Mouse (Mus musculus): ENCODE data around the gene Zfyve27.

Zfyve27 gene

GRCm38 (mm10) chr19:42177461-42177860, 13.7 kb downstream of the Zfyve27 start:
- DNase-seq (ENCODE audit: low spot score): no peak

GRCm38 (mm10) chr19:42179356-42179755, 15.6 kb downstream of the Zfyve27 start:
- no peak for DNase-seq (ENCODE audit: low spot score)

- DNase-seq (ENCODE audit: low spot score): no peak
Measured at GRCm38 (mm10) chr19:42182673-42183072, 18.9 kb downstream of the Zfyve27 start.

- DNase-seq (ENCODE audit: low spot score): no peak
Measured at GRCm38 (mm10) chr19:42189735-42190134, 26.0 kb downstream of the Zfyve27 start.

- no peak for DNase-seq (ENCODE audit: low spot score)
Measured at GRCm38 (mm10) chr19:42190494-42190893, 26.7 kb downstream of the Zfyve27 start.

GRCm38 (mm10) chr19:42193311-42193710, 29.6 kb downstream of the Zfyve27 start:
- no peak for DNase-seq (ENCODE audit: low spot score)

GRCm38 (mm10) chr19:42196378-42196777, 32.6 kb downstream of the Zfyve27 start:
- DNase-seq (ENCODE audit: low spot score): no peak

- DNase-seq (ENCODE audit: low spot score): no peak
Measured at GRCm38 (mm10) chr19:42197066-42197465, 33.3 kb downstream of the Zfyve27 start.

- no peak for DNase-seq (ENCODE audit: low spot score)
Measured at GRCm38 (mm10) chr19:42198026-42198425, 34.3 kb downstream of the Zfyve27 start.

- no peak for DNase-seq (ENCODE audit: low spot score)
Measured at GRCm38 (mm10) chr19:42201696-42202381, 38.1 kb downstream of the Zfyve27 start, which contains the start of gene Sfrp5. TSS of gene Sfrp5 (minus strand) at chr19:42202252.

GRCm38 (mm10) chr19:42202467-42202866, 38.7 kb downstream of the Zfyve27 start:
- DNase-seq (ENCODE audit: low spot score): no peak

- DNase-seq (ENCODE audit: low spot score): no peak
Measured at GRCm38 (mm10) chr19:42204306-42204705, 40.6 kb downstream of the Zfyve27 start.

- no peak for DNase-seq (ENCODE audit: low spot score)
Measured at GRCm38 (mm10) chr19:42205201-42205600, 41.5 kb downstream of the Zfyve27 start.

GRCm38 (mm10) chr19:42209485-42209884, 45.7 kb downstream of the Zfyve27 start:
- DNase-seq (ENCODE audit: low spot score): no peak

- DNase-seq (ENCODE audit: low spot score): no peak
Measured at GRCm38 (mm10) chr19:42209976-42210375, 46.2 kb downstream of the Zfyve27 start.

- DNase-seq (ENCODE audit: low spot score): no peak
Measured at GRCm38 (mm10) chr19:42211936-42212335, 48.2 kb downstream of the Zfyve27 start.

- DNase-seq (ENCODE audit: low spot score): no peak
Measured at GRCm38 (mm10) chr19:42214601-42215000, 50.9 kb downstream of the Zfyve27 start.

- DNase-seq (ENCODE audit: low spot score): no peak
Measured at GRCm38 (mm10) chr19:42216699-42217373, 53.1 kb downstream of the Zfyve27 start.

GRCm38 (mm10) chr19:42217374-42217763, 53.6 kb downstream of the Zfyve27 start:
- DNase-seq (ENCODE audit: low spot score): no peak

- no peak for DNase-seq (ENCODE audit: low spot score)
Measured at GRCm38 (mm10) chr19:42226451-42226850, 62.7 kb downstream of the Zfyve27 start.

- no peak for DNase-seq (ENCODE audit: low spot score)
Measured at GRCm38 (mm10) chr19:42229499-42230287, 65.9 kb downstream of the Zfyve27 start.

GRCm38 (mm10) chr19:42230288-42230568, 66.5 kb downstream of the Zfyve27 start:
- no peak for DNase-seq (ENCODE audit: low spot score)

GRCm38 (mm10) chr19:42230986-42231385, 67.2 kb downstream of the Zfyve27 start:
- no peak for DNase-seq (ENCODE audit: low spot score)
